Mouse (Mus musculus): ENCODE measurements around the gene Rab10. TPM values are rescaled to one million over a fixed set of nuclear protein-coding genes. Genes with fewer than 3 reads are reported as not detected.
"Not testable (repeated sequence)": the region's sequence is repeated elsewhere in the genome, so short reads cannot be mapped to it uniquely, and the experiment has no call there.

The Rab10 gene
- polyA plus RNA-seq, 1 experiment from 2014 or later = 81.3 TPM

DNA sequence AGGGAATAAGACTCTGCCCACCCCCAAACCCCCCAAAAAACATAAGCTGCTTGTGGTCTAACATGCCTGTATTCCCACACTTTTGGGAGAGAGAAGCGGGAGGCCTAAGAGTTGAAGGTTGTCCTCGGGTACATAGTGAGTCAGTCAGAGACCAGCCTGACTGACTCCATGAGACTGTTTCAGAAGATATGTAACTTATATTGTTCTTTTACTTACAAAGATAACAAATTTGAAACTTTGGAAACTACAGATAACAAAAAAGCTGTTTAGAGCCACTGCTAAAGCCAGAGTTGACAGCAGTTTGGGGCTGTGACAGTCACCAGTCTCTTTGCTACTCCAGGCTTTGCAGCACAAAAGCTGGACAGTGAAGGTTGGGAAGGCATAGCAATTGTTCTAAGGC, 15.5 kb upstream of the Rab10 start:
- Histone ChIP-seq H3K4me1 (no peaks in the 10 kb centered on the region), H3K27ac (no peak overlapping the region), H3K9ac (no peak overlapping the region), H3K36me3 (no peaks in the 10 kb centered on the region), H3K4me2 (no peak overlapping the region), H3K4me3 (no peak overlapping the region), H3K27me3 (no peaks in the 10 kb centered on the region), H3K9me3 (no peaks in the 10 kb centered on the region)
- WGBS = 82% methylated on average over 2 of the region's 2 CpGs
- ATAC-seq (ENCODE audit: borderline replicate concordance, extremely low read depth, low FRiP score, low TSS enrichment) = no peak

- WGBS = 66% methylated on average over 6 of the region's 6 CpGs
- H3K4me3 ChIP-seq = no peak overlapping the region
- no peaks in the 10 kb centered on the region for H3K9me3 ChIP-seq
- H3K27ac ChIP-seq = no peak overlapping the region
- no peak for ATAC-seq (ENCODE audit: borderline replicate concordance, extremely low read depth, low FRiP score, low TSS enrichment)
- H3K4me2 ChIP-seq = no peak overlapping the region
- no peaks in the 10 kb centered on the region for H3K27me3 ChIP-seq
- no peaks in the 10 kb centered on the region for H3K4me1 ChIP-seq
- no peak overlapping the region for H3K9ac ChIP-seq
- H3K36me3 ChIP-seq = no peaks in the 10 kb centered on the region
These were observed 13.5 kb upstream of the Rab10 start for GRCm38 (mm10) chr12:3323241-3323640.

- H3K9ac ChIP-seq = no peak overlapping the region
- no peak for ATAC-seq (ENCODE audit: borderline replicate concordance, extremely low read depth, low FRiP score, low TSS enrichment)
- 66% methylated on average over 4 of the region's 4 CpGs for WGBS
These were observed 9.6 kb upstream of the Rab10 start for GRCm38 (mm10) chr12:3319377-3319776.

GRCm38 (mm10) chr12:3316937-3317336, 7.2 kb upstream of the Rab10 start:
- Histone ChIP-seq H3K4me2 (no peak overlapping the region), H3K36me3 (no peaks in the 10 kb centered on the region), H3K4me1 (no peaks in the 10 kb centered on the region), H3K4me3 (no peak overlapping the region), H3K9me3 (no peaks in the 10 kb centered on the region), H3K9ac (no peak overlapping the region), H3K27me3 (no peaks in the 10 kb centered on the region), H3K27ac (no peak overlapping the region)
- 38% methylated on average over 3 of the region's 3 CpGs for WGBS
- ATAC-seq (ENCODE audit: borderline replicate concordance, extremely low read depth, low FRiP score, low TSS enrichment) = no peak

More at GRCm38 (mm10) chr12:3319377-3319776, 9.6 kb upstream of the Rab10 start:
- Histone ChIP-seq H3K9me3 (no peaks in the 10 kb centered on the region), H3K27me3 (no peaks in the 10 kb centered on the region), H3K4me1 (no peaks in the 10 kb centered on the region), H3K4me2 (no peak overlapping the region), H3K4me3 (no peak overlapping the region), H3K27ac (no peak overlapping the region), H3K36me3 (no peaks in the 10 kb centered on the region)

GRCm38 (mm10) chr12:3316083-3316482, 6.3 kb upstream of the Rab10 start:
- no peak for ATAC-seq (ENCODE audit: borderline replicate concordance, extremely low read depth, low FRiP score, low TSS enrichment)
- H3K9me3 ChIP-seq = no peaks in the 10 kb centered on the region
- WGBS = 18% methylated on average over 2 of the region's 2 CpGs

GRCm38 (mm10) chr12:3312886-3313285, 3.1 kb upstream of the Rab10 start:
- Histone ChIP-seq H3K4me1 (peaks cover 6% of the 10 kb centered on the region), H3K9ac (no peak overlapping the region), H3K36me3 (no peaks in the 10 kb centered on the region), H3K4me2 (no peak overlapping the region), H3K9me3 (no peaks in the 10 kb centered on the region), H3K27me3 (no peaks in the 10 kb centered on the region), H3K4me3 (no peak overlapping the region), H3K27ac (no peak overlapping the region)
- no peak for ATAC-seq (ENCODE audit: borderline replicate concordance, extremely low read depth, low FRiP score, low TSS enrichment)
- 80% methylated on average over 3 of the region's 3 CpGs for WGBS

More at GRCm38 (mm10) chr12:3316083-3316482, 6.3 kb upstream of the Rab10 start:
- no peak overlapping the region for H3K4me3 ChIP-seq
- no peaks in the 10 kb centered on the region for H3K27me3 ChIP-seq
- H3K36me3 ChIP-seq = no peaks in the 10 kb centered on the region
- no peaks in the 10 kb centered on the region for H3K4me1 ChIP-seq
- no peak overlapping the region for H3K9ac ChIP-seq
- no peak overlapping the region for H3K27ac ChIP-seq
- no peak overlapping the region for H3K4me2 ChIP-seq

DNA sequence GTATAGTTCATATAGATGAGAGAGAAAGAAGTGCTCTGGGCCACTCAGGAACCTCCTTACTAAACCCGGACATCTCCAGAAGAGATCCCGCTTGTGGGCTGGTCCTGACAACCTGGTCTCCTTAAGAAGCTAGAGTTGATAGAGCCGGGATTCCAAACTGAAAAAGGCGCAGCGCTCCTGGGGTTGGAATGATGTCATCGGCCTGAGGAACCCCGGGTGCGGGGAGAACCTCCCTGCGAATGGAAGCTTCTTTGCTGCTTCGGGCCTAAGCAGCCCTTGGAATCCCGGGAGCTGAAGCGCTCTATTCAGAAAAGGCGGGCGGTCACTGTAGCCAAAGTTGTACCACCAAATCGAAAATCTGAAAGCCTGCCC, 538 bp upstream of the Rab10 start:
- peak overlapping the region; percentile 55 for H3K9ac ChIP-seq
- no peak for ATAC-seq (ENCODE audit: borderline replicate concordance, extremely low read depth, low FRiP score, low TSS enrichment)
- peak overlapping the region; percentile 92 for H3K4me3 ChIP-seq
- peak overlapping the region; percentile 74 for H3K4me2 ChIP-seq
- H3K4me1 ChIP-seq = peaks cover 18% of the 10 kb centered on the region
- no peaks in the 10 kb centered on the region for H3K36me3 ChIP-seq
- 2% methylated on average over 15 of the region's 15 CpGs for WGBS
- no peaks in the 10 kb centered on the region for H3K9me3 ChIP-seq
- H3K27ac ChIP-seq = peak overlapping the region; percentile 74
- no peaks in the 10 kb centered on the region for H3K27me3 ChIP-seq

DNA sequence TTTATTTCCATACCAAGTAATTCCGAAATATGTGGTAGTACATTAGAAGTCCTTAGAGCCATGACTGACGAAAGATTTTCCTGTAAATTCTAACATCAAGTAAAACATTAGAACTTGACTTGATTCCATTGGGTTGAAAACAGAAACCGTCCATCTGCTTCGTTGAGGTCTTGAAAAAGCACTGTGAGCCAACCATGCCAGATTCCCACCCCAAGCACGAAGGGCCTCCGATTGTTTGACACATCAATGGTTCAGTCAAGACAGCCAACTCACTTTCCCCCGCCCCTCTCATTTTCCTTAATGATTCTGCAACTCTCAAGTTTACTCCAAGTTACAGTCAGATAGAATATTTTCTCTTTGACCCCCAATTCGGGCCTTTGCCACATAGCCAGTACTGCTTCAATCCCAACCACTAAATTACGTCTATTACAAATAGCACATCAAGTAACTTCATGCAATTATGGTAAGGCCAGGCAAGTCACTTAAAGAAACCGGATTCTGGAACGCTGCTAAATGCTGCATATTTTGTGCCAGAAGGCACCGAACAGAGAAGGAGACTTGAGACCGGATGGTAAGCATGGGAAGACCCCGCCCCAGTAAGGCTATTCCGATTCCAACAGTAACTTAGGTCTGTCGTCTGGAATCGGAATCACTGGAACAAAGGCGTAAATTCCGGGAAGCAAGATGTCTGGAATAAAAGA, 1.1 kb downstream of the Rab10 start:
- H3K4me2 ChIP-seq = peak overlapping the region; percentile 76
- no peaks in the 10 kb centered on the region for H3K27me3 ChIP-seq
- H3K9me3 ChIP-seq = no peaks in the 10 kb centered on the region
- peak overlapping the region; percentile 97 for H3K27ac ChIP-seq
- peak overlapping the region; percentile 92 for H3K4me3 ChIP-seq
- ATAC-seq (ENCODE audit: borderline replicate concordance, extremely low read depth, low FRiP score, low TSS enrichment) = no peak
- no peaks in the 10 kb centered on the region for H3K36me3 ChIP-seq
- H3K4me1 ChIP-seq = peaks cover 18% of the 10 kb centered on the region
- WGBS = 1% methylated on average over 19 of the region's 19 CpGs
- H3K9ac ChIP-seq = peak overlapping the region; percentile 79

DNA sequence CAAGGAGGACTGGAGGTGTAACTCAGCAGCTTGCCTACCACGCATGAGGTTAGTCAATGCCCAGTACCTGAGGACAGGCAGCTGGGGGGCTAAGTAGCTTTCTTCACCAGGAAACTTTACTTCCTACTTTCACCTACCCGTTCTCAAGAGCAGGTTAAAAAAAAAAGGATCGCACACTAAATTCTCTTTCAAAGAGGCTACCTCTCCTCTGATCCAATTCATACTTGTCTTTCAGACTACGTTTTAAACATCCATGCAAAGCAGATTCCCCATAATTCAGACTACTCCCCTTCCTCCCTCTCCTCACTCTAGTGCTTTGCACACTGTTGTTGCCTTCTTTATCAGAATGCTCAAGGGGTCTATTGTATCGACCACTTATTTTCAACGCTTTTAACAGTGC, 2.2 kb downstream of the Rab10 start:
- H3K4me2 ChIP-seq = peak overlapping the region; percentile 76
- no peak overlapping the region for H3K27ac ChIP-seq
- H3K36me3 ChIP-seq = no peaks in the 10 kb centered on the region
- ATAC-seq (ENCODE audit: borderline replicate concordance, extremely low read depth, low FRiP score, low TSS enrichment) = no peak
- WGBS = 17% methylated on average over 6 of the region's 6 CpGs
- no peaks in the 10 kb centered on the region for H3K27me3 ChIP-seq
- H3K9me3 ChIP-seq = no peaks in the 10 kb centered on the region
- peak overlapping the region; percentile 92 for H3K4me3 ChIP-seq
- H3K4me1 ChIP-seq = peaks cover 18% of the 10 kb centered on the region
- H3K9ac ChIP-seq = peak overlapping the region; percentile 79

DNA sequence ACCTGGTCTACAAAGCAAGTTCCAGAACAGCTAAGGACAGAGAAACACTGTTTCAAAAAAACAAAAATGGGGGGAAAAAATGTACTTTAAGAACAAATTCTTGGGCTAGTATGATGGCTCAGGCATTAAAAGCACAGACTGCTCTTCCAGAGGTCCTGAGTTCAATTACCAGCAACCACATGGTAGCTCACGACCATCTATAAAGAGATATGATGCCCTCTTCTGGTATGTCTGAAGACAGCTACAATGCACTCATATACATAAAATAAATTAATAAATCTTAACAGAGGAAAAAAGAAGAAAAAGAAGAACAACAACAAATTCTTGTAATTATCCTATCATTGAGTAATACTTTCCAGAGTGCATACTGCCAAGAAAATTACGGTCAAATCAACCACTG, 4.5 kb downstream of the Rab10 start:
- Histone ChIP-seq H3K9ac (no peak overlapping the region), H3K4me1 (peaks cover 13% of the 10 kb centered on the region), H3K4me2 (no peak overlapping the region), H3K27ac (no peak overlapping the region), H3K27me3 (no peaks in the 10 kb centered on the region), H3K36me3 (no peaks in the 10 kb centered on the region), H3K4me3 (no peak overlapping the region), H3K9me3 (no peaks in the 10 kb centered on the region)
- WGBS = 78% methylated on average over 2 of the region's 2 CpGs
- ATAC-seq (ENCODE audit: borderline replicate concordance, extremely low read depth, low FRiP score, low TSS enrichment) = no peak

DNA sequence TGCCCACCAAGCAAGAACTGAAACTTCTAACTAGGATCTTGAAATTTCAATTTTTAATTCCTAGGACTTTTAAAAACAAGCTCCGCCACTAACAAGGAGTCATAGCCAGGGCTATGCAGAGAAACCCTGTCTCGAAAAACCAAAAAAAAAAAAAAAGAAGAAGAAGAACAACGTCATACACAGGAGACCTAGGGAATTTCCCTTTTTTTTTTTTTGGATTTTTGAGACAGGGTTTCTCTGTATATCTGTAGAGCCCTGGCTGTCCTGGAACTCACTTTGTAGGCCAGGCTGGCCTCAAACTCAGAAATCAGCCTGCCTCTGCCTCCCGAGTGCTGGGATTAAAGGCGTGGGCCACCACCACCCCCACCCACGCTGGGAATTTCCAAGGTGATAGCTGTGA, 12.1 kb downstream of the Rab10 start:
- H3K27me3 ChIP-seq, H3K9ac ChIP-seq, H3K36me3 ChIP-seq: not testable (repeated sequence)

DNA sequence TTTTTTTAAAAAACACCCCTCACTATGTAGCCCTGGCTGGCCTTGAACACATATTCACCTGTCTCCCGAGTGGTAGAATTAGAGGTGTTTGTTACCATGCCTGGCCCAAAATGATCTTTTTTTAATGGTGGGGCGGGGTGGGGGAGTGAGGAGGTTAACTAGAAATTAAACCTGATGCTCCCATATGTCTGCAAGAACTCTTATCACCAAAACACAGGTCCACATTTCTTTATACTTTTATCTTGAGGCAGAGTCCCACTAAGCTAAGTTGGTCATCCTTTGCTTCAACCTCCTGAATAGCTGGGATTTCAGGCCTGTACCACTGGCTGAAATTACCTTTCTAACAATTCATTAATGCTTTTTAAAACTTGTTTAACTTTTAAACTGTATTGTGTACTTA, 13.7 kb downstream of the Rab10 start:
- H3K27ac ChIP-seq = no peak overlapping the region
- no peaks in the 10 kb centered on the region for H3K9me3 ChIP-seq
- no peak overlapping the region for H3K4me3 ChIP-seq
- ATAC-seq (ENCODE audit: borderline replicate concordance, extremely low read depth, low FRiP score, low TSS enrichment) = no peak
- H3K4me2 ChIP-seq = no peak overlapping the region
- no peaks in the 10 kb centered on the region for H3K4me1 ChIP-seq
- 86% methylated on average over 2 of the region's 2 CpGs for WGBS
- H3K36me3 ChIP-seq = peaks cover 4% of the 10 kb centered on the region; the same call in 1 of the 2 replicates
- H3K27me3 ChIP-seq = no peaks in the 10 kb centered on the region
- H3K9ac ChIP-seq = no peak overlapping the region

More for the DNA sequence above, 12.1 kb downstream of the Rab10 start:
- H3K4me1 ChIP-seq; ATAC-seq (ENCODE audit: borderline replicate concordance, extremely low read depth, low FRiP score, low TSS enrichment); H3K4me3 ChIP-seq; H3K27ac ChIP-seq; H3K4me2 ChIP-seq; H3K9me3 ChIP-seq: not testable (repeated sequence)
- WGBS = 82% methylated on average over 6 of the region's 6 CpGs

- 100% methylated on average over 1 of the region's 1 CpGs for WGBS
- H3K9me3 ChIP-seq = no peaks in the 10 kb centered on the region
- H3K27ac ChIP-seq = no peak overlapping the region
- peaks cover 4% of the 10 kb centered on the region; the same call in 1 of the 2 replicates for H3K36me3 ChIP-seq
- H3K9ac ChIP-seq = no peak overlapping the region
- H3K4me3 ChIP-seq = no peak overlapping the region
- H3K4me1 ChIP-seq = no peaks in the 10 kb centered on the region
- ATAC-seq (ENCODE audit: borderline replicate concordance, extremely low read depth, low FRiP score, low TSS enrichment) = no peak
- no peaks in the 10 kb centered on the region for H3K27me3 ChIP-seq
- H3K4me2 ChIP-seq = no peak overlapping the region
These were observed 17.9 kb downstream of the Rab10 start for GRCm38 (mm10) chr12:3291849-3292248.

Data from lung, embryonic 15.5 days (tissue).